12 mouse cellular contexts compared by ENCODE assay signal in the genomic region with DNA sequence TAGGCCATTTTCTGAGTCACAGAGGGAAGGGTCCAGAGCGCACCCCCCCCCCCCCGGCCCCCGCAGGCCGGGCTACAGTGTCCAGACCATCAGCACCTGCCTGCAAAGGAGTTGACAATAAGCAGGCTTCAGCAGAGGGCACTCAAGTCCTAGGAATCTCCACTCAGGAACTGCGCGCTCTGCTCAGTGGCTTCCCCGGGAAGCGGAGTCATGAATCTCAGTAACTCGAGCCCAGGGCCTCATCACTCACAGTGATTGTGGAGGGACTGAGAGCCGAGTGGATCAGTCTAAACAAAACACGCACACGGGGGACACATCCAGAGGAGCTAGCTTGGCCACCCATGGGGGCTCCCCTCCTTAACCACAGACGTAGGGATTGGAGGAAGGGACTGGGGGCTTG. TPM values are rescaled to one million over a fixed set of nuclear protein-coding genes. Genes with fewer than 3 reads are reported as not detected.
DNase-seq lines count a peak whose midpoint lies in the region; ATAC-seq lines count a peak whose summit lies in the region.
"Had no signal": no experiment of that assay in that cellular context is flagged by ENCODE, and none has a peak within 500 bp of the region (broad histone marks: within the 10 kb centered on the region; RNA-seq: fewer than 3 reads in every experiment).

No protein-coding gene starts in this region.

- no peaks in the 10 kb centered on the region for H3K36me3 ChIP-seq in neural tube, embryonic 11.5 days (ENCODE audit: control insufficient read depth, insufficient read depth, low read length)
- no peaks in the 10 kb centered on the region for H3K36me3 ChIP-seq in hindbrain, embryonic 15.5 days

- no peak overlapping the region for H3K4me3 ChIP-seq in neural tube, embryonic 11.5 days (ENCODE audit: low read depth, low read length)
- H3K4me3 ChIP-seq in hindbrain, embryonic 15.5 days: no peak overlapping the region
- H3K4me3 ChIP-seq: erythroblast, embryonic 14.5 days had no signal

- no peak overlapping the region for H3K27ac ChIP-seq in neural tube, embryonic 11.5 days (ENCODE audit: low read depth, low read length)
- H3K27ac ChIP-seq in hindbrain, embryonic 15.5 days (replicated peaks): peak overlapping the region; percentile 68

- 2% methylated on average over 13 of the region's 13 CpGs for WGBS in neural tube, embryonic 11.5 days
- 2% methylated on average over 13 of the region's 13 CpGs for WGBS in hindbrain, embryonic 15.5 days

- H3K27me3 ChIP-seq in neural tube, embryonic 11.5 days (ENCODE audit: control insufficient read depth, insufficient read depth, low read length): peaks cover 68% of the 10 kb centered on the region
- H3K27me3 ChIP-seq in hindbrain, embryonic 15.5 days: peaks cover 37% of the 10 kb centered on the region; the same call in 1 of the 2 replicates

- H3K9me3 ChIP-seq in neural tube, embryonic 11.5 days (ENCODE audit: control insufficient read depth, low read length): no peaks in the 10 kb centered on the region
- no peaks in the 10 kb centered on the region for H3K9me3 ChIP-seq in hindbrain, embryonic 15.5 days

- H3K9ac ChIP-seq in neural tube, embryonic 11.5 days (ENCODE audit: low read length): no peak overlapping the region
- no peak overlapping the region for H3K9ac ChIP-seq in hindbrain, embryonic 15.5 days

- peaks cover 42% of the 10 kb centered on the region for H3K4me1 ChIP-seq in neural tube, embryonic 11.5 days (ENCODE audit: control insufficient read depth, insufficient read depth, low read length)
- peaks cover 83% of the 10 kb centered on the region for H3K4me1 ChIP-seq in hindbrain, embryonic 15.5 days (replicated peaks)

- DNase-seq in adrenal gland, postnatal 14 days: peak; percentile 27
- no peak for DNase-seq in adrenal gland, adult 18-20 months (ENCODE audit: low spot score in 2 of 2)
- DNase-seq in neural tube, embryonic 11.5 days (ENCODE audit: low spot score): peak; percentile 67
- DNase-seq in neural tube, embryonic 10.5 days (ENCODE audit: extremely low spot score, low spot score): no peak
- peak; percentile 53 for DNase-seq in right cerebral cortex, postnatal 4 days
- DNase-seq in thymus, postnatal 10 days (ENCODE audit: low spot score in 2 of 2): no peak
- DNase-seq: liver; thymus, postnatal 14 days had no signal

- ATAC-seq in neural tube, embryonic 11.5 days (ENCODE audit: insufficient read depth, low FRiP score, low TSS enrichment): peak; percentile 35
- peak; percentile 38 for ATAC-seq in hindbrain, embryonic 15.5 days (ENCODE audit: low FRiP score, low read depth)
- ATAC-seq in erythroid progenitor cell, adult 5-6 weeks (replicated peaks; ENCODE audit: low FRiP score, poor library complexity, severe bottlenecking): no peak

- peak overlapping the region; percentile 1; the same call in 1 of the 2 replicates for H3K4me2 ChIP-seq in neural tube, embryonic 11.5 days (ENCODE audit: low read depth)
- peak overlapping the region; percentile 37 for H3K4me2 ChIP-seq in hindbrain, embryonic 15.5 days

RNA-seq across cellular contexts. Expression of gene Grik3, which starts 3.9 kb away (rescaled TPM):
- 0.30 and 0.64 TPM in 2 replicates for total RNA-seq in adrenal gland, postnatal 14 days (2021)
- total RNA-seq in adrenal gland, adult 18-20 months (2021): under 1 TPM; 0.46 to 0.48 TPM
- polyA plus RNA-seq in neural tube, embryonic 11.5 days (2014; fragmentation: Nextera tagmentation; extraction: Ambion mirVana): 1.3 and 1.4 TPM in 2 replicates
- polyA plus RNA-seq in hindbrain, embryonic 15.5 days (2015; fragmentation: Nextera tagmentation; extraction: Ambion mirVana): 5.4 and 5.5 TPM in 2 replicates
- not detected in 2 replicates for total RNA-seq in erythroid progenitor cell, adult 5-6 weeks (2015; ENCODE audit: low replicate concordance)
- total RNA-seq in erythroid progenitor cell, adult 5-6 weeks (2017; ENCODE audit: low replicate concordance): not detected in 2 replicates
- total RNA-seq: neutrophil, adult 5-6 weeks had no signal
- polyA plus RNA-seq: erythroblast, embryonic 14.5 days had no signal

Comparison
In these comparisons a context has a peak if more than half of its experiments do, and no peak if none do; other contexts are left out.
1. DNase-seq: peak in adrenal gland, postnatal 14 days (single experiment), neural tube, embryonic 11.5 days (single experiment) and right cerebral cortex, postnatal 4 days (single experiment); none in adrenal gland, adult 18-20 months (0 of 2), neural tube, embryonic 10.5 days (single experiment) and thymus, postnatal 10 days (0 of 2).